Comparison of ENCODE assay signal across 27 mouse cellular contexts in genomic region chr3:30478252-30478651, GRCm38 (mm10).
DNase-seq lines count a peak whose midpoint lies in the region; ATAC-seq and TF ChIP-seq lines count a peak whose summit lies in the region.
"Had no signal": no experiment of that assay in that cellular context is flagged by ENCODE, and none has a peak within 500 bp of the region (broad histone marks: within the 10 kb centered on the region; RNA-seq: fewer than 3 reads in every experiment).

No protein-coding gene starts in this region.

- no peaks in the 10 kb centered on the region for H3K9me3 ChIP-seq in neural tube, embryonic 11.5 days (ENCODE audit: control insufficient read depth, low read length)
- no peaks in the 10 kb centered on the region for H3K9me3 ChIP-seq in neural tube, embryonic 15.5 days (replicated peaks)
- H3K9me3 ChIP-seq in liver, embryonic 11.5 days (ENCODE audit: control insufficient read depth, low read length), result no peaks in the 10 kb centered on the region
- H3K9me3 ChIP-seq: forebrain, embryonic 10.5 days; forebrain, embryonic 13.5 days; heart, embryonic 12.5 days; heart, embryonic 15.5 days had no signal

- H3K4me2 ChIP-seq in neural tube, embryonic 11.5 days (ENCODE audit: low read depth), result no peak overlapping the region
- H3K4me2 ChIP-seq in neural tube, embryonic 15.5 days, result no peak overlapping the region
- H3K4me2 ChIP-seq in liver, embryonic 11.5 days, result no peak overlapping the region
- H3K4me2 ChIP-seq: forebrain, embryonic 13.5 days; heart, embryonic 12.5 days; heart, embryonic 15.5 days; hindbrain, embryonic 14.5 days had no signal

- H3K4me1 ChIP-seq in neural tube, embryonic 11.5 days (ENCODE audit: control insufficient read depth, insufficient read depth, low read length), result peaks cover 2% of the 10 kb centered on the region; the same call in 1 of the 2 replicates
- H3K4me1 ChIP-seq in neural tube, embryonic 15.5 days, result no peaks in the 10 kb centered on the region
- no peaks in the 10 kb centered on the region for H3K4me1 ChIP-seq in liver, embryonic 11.5 days (replicated peaks; ENCODE audit: control insufficient read depth, insufficient read depth, low read length)
- H3K4me1 ChIP-seq: forebrain, embryonic 13.5 days had no signal

- no peaks in the 10 kb centered on the region for H3K27me3 ChIP-seq in neural tube, embryonic 11.5 days (ENCODE audit: control insufficient read depth, insufficient read depth, low read length)
- H3K27me3 ChIP-seq in neural tube, embryonic 15.5 days (replicated peaks), result 0 out of 2 replicates have a peak, but pooled peaks cover 3% of the 10 kb centered on the region
- H3K27me3 ChIP-seq in liver, embryonic 11.5 days (replicated peaks; ENCODE audit: control insufficient read depth, insufficient read depth, low read length), result no peaks in the 10 kb centered on the region
- H3K27me3 ChIP-seq: forebrain, embryonic 13.5 days; heart, embryonic 12.5 days; heart, embryonic 15.5 days had no signal

- ATAC-seq in neural tube, embryonic 11.5 days (ENCODE audit: insufficient read depth, low FRiP score, low TSS enrichment), result no peak
- no peak for ATAC-seq in neural tube, embryonic 15.5 days (ENCODE audit: low FRiP score)
- no peak for ATAC-seq in liver, embryonic 11.5 days (replicated peaks; ENCODE audit: low FRiP score)
- ATAC-seq: forebrain, embryonic 13.5 days; forebrain, embryonic 16.5 days; hindbrain, postnatal 0 days; inflammation-experienced regulatory T-cells, adult 6 months; intestine, embryonic 16.5 days had no signal

- no peak for TF ChIP-seq CTCF in gastrocnemius, adult 2 months (IDR thresholded peaks at IDR 0.05)

- H3K27ac ChIP-seq in gastrocnemius, adult 2 months, result peak overlapping the region; percentile 41
- no peak overlapping the region for H3K27ac ChIP-seq in neural tube, embryonic 11.5 days (ENCODE audit: low read depth, low read length)
- H3K27ac ChIP-seq in neural tube, embryonic 15.5 days (replicated peaks), result no peak overlapping the region
- no peak overlapping the region for H3K27ac ChIP-seq in liver, embryonic 11.5 days (ENCODE audit: low read depth, low read length)
- H3K27ac ChIP-seq: forebrain, embryonic 10.5 days; forebrain, embryonic 13.5 days; heart, embryonic 15.5 days; hindbrain, embryonic 14.5 days; hindbrain, postnatal 0 days had no signal

- H3K9ac ChIP-seq in neural tube, embryonic 11.5 days (ENCODE audit: low read length), result no peak overlapping the region
- H3K9ac ChIP-seq in neural tube, embryonic 15.5 days (replicated peaks), result no peak overlapping the region
- H3K9ac ChIP-seq in liver, embryonic 11.5 days (ENCODE audit: low read depth, low read length), result no peak overlapping the region
- H3K9ac ChIP-seq: forebrain, embryonic 13.5 days; heart, embryonic 12.5 days; heart, embryonic 15.5 days; hindbrain, embryonic 14.5 days had no signal

- no peaks in the 10 kb centered on the region for H3K36me3 ChIP-seq in neural tube, embryonic 11.5 days (ENCODE audit: control insufficient read depth, insufficient read depth, low read length)
- H3K36me3 ChIP-seq in neural tube, embryonic 15.5 days, result no peaks in the 10 kb centered on the region
- H3K36me3 ChIP-seq in liver, embryonic 11.5 days (ENCODE audit: control insufficient read depth, insufficient read depth, low read length), result no peaks in the 10 kb centered on the region
- H3K36me3 ChIP-seq: forebrain, embryonic 10.5 days; heart, embryonic 12.5 days; heart, embryonic 15.5 days had no signal

- WGBS in neural tube, embryonic 11.5 days, result 52% methylated on average over 6 of the region's 6 CpGs
- WGBS in neural tube, embryonic 15.5 days, result 64% methylated on average over 6 of the region's 6 CpGs
- WGBS in liver, embryonic 11.5 days, result 65% methylated on average over 6 of the region's 6 CpGs

- no peak for DNase-seq in gastrocnemius, adult 2 months
- DNase-seq in gastrocnemius, postnatal 4 days (ENCODE audit: low spot score in 2 of 2), result no peak
- DNase-seq in neural tube, embryonic 11.5 days (ENCODE audit: low spot score), result peak; percentile 24
- DNase-seq in embryo, embryonic 11 days, result peak; percentile 30
- DNase-seq in mesoderm, embryonic 11.5 days (ENCODE audit: low read depth, low spot score), result peak; percentile 52
- no peak for DNase-seq in liver, embryonic 11.5 days (ENCODE audit: low spot score)
- no peak for DNase-seq in left cerebral cortex, postnatal 10 days (ENCODE audit: extremely low spot score in 1 of 2, low spot score in 2 of 2)
- DNase-seq: adrenal gland, adult 2 months; adrenal gland, postnatal 14 days; B cell, adult 2 months; cerebellum, adult 11-12 months; cerebellum, adult 8-10 months; cerebellum, postnatal 10 days; gastrocnemius, postnatal 14 days; heart, postnatal 10 days; heart, postnatal 4 days; kidney, adult 18-20 months had no signal

- no peak overlapping the region for H3K4me3 ChIP-seq in gastrocnemius, adult 2 months
- H3K4me3 ChIP-seq in neural tube, embryonic 11.5 days (ENCODE audit: low read depth, low read length), result no peak overlapping the region
- H3K4me3 ChIP-seq in neural tube, embryonic 15.5 days (replicated peaks), result no peak overlapping the region
- no peak overlapping the region for H3K4me3 ChIP-seq in liver, embryonic 11.5 days (ENCODE audit: low read depth, low read length)
- H3K4me3 ChIP-seq: forebrain, embryonic 10.5 days; forebrain, embryonic 13.5 days; heart, embryonic 12.5 days; heart, embryonic 15.5 days had no signal

- intact Hi-C loops in gastrocnemius, adult 2 months (cut with DNase I), result no loop called here
- intact Hi-C loops in left cerebral cortex, postnatal 10 days (cut with DNase I), result no loop called here

Comparison
In these comparisons a context has a peak if more than half of its experiments do, and no peak if none do; other contexts are left out.
1. DNase-seq: peak in neural tube, embryonic 11.5 days (single experiment), embryo, embryonic 11 days (single experiment) and mesoderm, embryonic 11.5 days (single experiment); none in gastrocnemius, adult 2 months (single experiment), gastrocnemius, postnatal 4 days (0 of 2), liver, embryonic 11.5 days (single experiment) and left cerebral cortex, postnatal 10 days (0 of 2).